Mouse (Mus musculus) heart, adult 9 months (tissue): ENCODE measurements around the gene Htr6.

Experiments
- DNase-seq, 2 experiments: peaks; one replicate each; pipeline ENCODE4 v3.0.0; 2022; ENCODE audit warnings: low spot score in 2 of 2

The Htr6 gene

DNA sequence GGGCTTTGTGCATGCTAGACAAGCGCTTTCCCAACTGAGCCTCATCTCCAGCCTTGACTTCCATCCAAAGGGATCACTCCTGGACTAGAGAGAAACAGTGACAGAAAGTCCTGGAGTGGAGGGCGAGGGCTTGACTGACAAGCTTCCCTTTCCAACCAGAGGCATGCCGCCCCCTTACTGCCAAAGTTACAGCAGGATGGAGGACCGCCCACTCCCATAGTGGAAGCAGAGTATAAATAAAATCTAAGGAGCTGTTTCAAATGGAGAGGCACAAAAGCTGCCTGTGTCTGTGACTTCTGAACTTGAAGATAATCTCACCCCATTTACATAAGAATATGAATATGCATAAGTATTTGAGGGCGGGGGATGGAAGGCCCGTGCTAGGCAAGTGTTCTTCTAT is 26.9 kb downstream of the Htr6 start:
- DNase-seq, result no peak

DNA sequence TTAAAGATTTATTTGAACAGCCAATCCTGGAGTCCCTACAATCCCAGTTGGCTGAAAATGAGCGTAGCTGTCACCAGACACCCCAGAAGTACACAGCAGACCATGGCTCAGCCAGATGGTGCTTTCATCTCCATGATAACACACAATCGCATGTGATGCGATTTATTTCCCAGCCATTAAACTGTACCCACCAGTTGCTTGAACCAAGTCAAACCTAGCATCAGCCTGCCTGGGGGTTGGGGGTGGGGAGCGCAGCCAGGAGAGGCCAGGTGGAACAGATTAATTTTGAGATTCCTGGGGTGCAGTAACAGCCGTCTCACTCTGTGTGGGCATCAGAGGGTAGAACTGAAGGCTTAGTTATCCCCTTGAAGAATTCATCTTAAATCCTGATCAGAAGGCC is 29.0 kb downstream of the Htr6 start:
- no peak for DNase-seq

DNA sequence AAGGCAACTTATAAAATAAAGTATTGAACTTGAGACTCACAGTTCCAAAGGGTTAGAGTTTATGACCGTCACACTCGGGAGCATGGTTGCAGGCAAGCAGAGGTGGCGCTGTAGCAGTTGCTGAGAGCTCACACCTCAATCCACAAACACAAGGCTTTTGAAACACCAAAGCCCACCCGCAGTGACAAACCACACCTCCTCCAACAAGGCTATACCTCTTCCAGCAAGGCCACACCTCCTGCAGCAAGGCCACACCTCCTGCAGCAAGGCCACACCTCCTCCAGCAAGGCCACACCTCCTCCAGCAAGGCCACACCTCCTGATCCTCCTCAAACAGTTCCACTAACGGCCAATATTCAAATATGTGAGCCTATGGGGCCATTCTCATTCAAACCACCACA is 30.8 kb downstream of the Htr6 start:
- DNase-seq, result no peak

DNA sequence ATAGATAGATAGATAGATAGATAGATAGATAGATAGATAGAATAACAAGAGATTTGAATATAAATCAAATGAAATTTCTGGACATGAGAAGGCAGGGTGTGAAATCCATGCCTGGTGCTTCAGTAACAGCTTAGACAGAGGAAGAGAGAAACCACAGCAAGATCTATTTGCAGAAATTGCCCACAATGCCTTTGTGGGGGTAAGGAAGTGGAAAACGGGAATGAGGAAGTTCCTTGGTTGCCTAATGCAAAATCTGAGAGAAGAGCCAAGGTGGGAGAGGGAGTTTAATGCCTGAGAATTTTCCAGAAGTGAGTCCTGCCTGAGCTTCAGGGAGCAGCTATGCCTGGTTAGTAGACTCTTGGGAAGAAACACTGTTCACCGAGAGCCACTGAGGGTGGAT is 31.8 kb downstream of the Htr6 start:
- DNase-seq, result peak in 1 of 2 experiments; percentile 38

DNA sequence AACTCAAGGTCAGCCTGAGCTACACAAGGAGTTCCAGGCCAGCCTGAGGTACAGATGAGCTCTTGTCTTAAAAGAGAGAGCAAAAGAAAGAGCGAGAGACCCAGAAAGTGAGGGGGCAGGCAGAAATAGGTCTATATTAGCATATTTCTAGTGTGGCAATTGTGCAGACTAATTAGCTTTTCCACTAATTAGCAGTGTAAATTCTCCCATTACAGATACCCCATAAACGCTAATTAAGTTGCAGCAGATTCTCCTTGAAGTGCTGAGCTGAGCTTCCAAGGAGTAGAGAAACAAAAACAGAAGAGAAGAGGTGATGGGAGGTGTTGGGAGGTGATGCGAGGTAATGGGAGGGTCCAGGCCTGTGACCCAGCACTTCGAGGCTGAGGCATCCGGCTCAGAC is 32.8 kb downstream of the Htr6 start:
- no peak for DNase-seq

DNA sequence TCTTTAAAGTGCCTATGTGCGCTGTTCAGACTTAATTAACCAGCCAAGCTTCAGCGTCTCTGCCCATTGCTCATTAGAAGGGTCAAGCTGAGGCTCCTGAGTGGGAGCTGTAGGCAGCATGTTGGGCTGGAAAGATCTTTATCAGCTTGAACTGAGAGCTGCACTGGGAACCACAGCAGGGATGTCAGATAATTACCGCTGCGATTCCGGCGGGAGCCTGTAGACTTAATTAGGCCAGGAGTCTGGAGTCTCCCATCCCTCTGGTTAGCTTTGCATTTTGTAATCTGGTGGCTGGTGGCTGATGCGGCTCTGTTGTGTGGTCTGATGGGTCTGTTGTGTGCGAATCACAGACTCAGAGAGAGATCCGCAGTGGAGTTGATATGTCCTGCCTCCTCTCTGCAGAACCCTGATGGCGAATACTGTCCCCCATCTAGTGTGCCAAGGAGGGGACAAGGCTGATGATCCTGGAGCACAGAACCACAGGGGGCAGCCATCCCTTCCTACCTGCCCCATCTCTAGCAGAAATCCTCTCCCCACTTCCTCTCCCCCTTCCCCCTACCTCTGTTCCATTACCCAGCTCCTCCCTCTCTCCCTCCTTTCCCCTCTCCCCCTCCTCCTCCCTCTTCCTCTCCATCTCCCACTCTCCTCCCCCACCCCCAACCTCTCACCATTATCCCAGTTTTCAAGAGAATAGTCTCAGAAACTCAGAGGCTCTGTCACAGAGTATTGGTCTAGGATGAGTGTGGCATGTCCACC is 35.1 kb downstream of the Htr6 start:
- DNase-seq, result no peak

DNA sequence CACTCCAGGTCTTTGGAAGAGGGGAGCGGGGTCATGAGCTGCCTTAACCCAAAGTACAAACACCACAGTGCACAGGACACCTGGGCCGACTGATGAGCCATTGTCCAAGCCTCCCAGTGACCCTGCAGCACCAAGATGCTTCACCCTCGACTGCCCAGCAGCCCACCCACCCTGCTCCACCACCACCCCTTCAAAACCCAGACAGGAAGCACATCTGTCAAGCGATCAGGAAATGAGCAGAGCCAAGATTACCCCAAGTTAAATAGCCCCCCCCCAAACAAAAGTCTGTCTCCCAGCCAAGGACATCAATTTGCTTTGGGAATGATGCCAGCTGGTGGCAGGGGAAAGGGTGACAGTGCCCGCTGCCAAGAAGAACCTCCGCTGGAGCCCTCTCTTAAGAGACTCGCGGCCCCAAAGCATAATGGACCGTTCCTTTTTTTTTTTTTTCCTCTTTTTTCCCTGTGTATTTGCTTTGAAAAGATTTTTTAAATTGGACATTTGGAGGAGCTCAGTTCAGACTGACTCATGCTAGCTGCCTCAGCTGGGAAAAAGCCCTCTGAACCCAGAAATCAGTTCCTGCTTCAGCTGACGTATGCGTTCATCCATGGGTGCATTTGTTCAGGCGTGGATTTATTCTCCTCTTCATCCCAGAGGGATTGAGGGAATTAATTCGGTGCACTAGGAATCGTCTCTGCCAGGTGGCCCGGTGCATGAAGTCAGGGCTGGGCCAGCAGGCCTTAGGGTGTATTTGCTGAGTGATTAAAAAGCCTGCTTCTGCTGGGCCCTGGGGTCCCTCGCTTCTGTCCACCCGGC is 37.4 kb downstream of the Htr6 start:
- DNase-seq, result no peak

DNA sequence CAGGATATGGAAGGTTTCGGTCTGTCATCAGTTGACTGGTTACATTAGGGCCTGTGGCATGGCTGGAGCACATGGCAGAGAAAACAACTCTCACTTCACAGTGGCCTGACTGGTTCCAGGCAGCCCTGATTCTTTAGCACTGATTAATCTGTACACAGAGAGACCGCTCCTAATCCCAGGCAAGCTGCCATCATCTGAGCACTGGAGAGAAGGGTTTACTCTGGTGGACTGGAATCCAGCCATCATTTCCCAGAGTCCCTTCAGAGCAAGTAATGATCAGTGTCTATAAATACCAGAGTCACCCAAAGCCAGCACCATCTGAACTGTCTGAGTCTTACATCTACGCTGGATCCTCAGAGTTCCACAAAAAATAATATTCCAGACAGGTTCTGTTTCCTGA is 39.6 kb downstream of the Htr6 start:
- DNase-seq, result peak; percentile 23 to 50

DNA sequence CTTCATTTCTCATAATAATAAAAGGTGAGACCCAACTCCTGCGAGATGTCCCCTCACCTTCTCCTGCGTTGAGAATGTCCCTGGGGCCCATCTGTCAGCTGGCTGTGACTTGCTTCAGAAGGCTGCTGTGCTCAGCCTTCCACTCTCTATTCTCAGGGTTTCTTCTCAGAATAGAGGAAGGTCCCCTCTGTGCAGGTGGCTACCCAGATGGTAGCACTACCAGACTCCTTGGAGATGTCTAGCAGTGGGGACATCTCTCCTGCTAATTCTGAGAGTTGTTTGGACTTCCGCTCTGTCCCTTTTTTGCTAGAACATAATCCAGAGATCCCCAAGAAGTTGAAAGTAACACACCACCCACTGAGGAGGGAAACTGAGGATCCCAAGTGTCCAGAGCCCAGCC is 40.4 kb downstream of the Htr6 start:
- DNase-seq, result no peak

DNA sequence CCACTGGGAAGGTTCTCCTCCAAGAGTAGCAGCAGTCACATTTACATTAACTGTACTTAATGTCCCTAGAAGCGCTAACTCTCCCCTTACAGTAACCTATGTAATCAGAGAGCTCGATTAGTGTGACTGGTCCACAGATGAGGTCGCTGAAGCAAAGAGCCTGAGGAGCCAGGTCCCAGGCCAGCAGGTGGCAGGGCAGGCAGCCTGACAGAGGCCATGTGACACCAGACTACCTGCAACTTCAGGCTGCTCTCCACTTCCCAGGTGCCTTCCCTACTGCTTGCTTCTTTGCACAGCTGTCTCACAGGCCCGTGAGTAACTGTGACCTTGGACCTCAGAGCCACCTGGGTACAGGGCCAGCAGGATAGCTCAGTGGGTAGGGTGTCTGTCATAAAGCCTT is 40.8 kb downstream of the Htr6 start:
- DNase-seq, result no peak

DNA sequence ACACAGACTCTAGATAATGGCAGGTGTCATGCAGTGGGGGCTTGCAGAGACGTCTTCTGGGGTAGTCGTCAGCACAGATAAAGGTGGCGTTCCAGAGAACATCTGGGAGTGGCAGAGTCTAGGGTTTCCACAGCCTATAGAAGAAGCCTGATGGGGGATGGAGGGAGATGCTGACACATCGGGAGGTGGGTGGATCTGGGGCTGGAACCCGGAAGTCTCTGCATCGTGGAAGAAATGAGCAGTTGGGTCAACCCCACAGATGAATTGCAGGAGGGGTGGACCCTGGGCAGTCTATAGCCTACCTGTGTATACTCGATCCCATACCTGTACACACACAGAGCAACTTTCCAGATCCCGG is 41.4 kb downstream of the Htr6 start:
- no peak for DNase-seq

DNA sequence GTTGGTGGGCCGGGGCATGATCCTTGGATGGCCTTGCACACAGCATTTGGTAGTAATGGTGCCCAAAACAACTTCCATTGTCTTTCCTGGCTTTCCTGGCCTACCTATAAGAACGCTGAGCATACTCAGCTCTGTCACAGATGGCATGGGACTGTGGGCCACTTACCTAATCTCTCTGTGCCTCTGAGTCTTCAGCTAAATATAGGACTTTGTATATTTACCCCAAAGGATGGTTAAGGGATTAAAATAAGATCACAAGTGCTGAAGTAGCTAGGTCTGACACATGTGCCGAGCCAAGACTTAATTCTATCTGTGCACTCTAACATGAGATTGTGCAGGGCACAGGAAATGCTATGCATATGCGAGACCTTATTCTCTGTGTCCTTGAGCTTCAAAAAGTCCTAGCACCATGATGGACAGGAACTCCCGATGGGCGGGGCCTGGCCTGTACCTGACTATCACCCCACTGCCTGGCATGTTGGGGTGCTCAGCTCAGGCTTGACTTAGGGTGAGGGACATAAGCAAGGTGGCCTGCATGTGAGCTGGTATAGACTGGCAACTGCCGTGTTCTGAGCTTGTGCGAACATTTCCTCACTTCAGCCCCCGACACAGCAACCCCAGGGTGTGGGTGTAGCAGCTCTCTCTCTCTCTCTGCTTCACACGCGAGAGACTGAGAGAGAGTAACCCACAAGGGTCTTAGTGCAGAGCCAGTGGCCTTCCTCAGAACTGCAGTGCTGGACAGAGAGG is 41.9 kb downstream of the Htr6 start:
- DNase-seq, result no peak

DNA sequence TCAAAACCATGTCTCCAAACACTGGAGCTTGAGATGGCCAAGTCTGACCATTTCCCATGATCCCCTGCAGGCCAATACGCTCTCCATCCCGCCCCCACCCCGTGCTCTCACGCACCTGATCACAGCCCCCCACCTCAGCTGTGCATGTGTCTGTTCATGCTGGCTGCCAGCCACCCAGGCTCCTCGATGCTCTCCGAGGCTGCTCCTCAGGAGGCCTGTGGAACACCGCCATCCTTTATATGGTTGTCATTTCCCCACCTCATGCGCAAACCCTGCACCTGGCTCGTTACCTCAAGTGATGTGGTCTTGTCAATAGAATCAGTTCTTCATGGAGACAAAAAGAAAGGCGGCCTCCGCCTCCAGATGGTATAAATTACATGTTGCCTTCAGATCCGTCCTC is 42.8 kb downstream of the Htr6 start:
- DNase-seq, result no peak

DNA sequence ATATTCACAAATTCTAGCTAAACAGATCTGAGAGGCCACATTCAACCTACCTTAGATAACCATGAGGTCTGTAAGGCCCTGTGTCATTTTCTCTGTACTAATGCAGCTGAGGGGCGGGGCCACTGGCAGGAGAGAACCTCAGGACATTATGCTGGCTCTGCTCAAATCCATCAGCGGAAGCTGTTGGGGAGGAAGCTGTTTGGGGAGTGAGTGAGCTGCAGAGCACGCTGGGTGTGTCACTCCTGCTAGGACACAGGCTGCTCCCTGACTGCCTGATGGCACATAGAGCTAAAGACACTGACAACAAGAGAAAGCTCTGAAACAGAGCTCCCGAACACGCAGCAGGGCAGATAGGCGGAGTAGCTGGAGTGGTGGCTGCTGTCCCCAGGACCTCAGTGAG is 44.7 kb downstream of the Htr6 start:
- peak; percentile 18 to 31 for DNase-seq

DNA sequence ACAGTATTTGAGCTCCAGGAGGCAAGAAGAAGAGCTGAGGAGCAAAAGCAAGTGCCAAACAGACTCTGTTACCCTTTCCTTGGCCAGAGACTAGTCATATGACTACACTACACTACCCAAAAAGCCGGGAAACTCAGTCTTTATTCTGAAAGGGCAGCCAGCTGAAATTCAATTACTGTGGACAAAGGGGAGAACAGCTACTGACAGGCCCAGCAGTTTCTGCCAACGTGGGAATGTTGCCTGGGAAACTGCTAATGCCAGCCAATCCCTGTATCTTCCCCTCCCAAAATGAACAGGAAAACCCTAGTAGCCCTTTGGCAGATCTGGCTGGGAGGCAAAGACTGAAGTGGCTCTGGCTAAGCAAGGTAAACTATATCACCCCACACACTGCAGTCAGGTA is 51.0 kb downstream of the Htr6 start:
- DNase-seq, result no peak

DNA sequence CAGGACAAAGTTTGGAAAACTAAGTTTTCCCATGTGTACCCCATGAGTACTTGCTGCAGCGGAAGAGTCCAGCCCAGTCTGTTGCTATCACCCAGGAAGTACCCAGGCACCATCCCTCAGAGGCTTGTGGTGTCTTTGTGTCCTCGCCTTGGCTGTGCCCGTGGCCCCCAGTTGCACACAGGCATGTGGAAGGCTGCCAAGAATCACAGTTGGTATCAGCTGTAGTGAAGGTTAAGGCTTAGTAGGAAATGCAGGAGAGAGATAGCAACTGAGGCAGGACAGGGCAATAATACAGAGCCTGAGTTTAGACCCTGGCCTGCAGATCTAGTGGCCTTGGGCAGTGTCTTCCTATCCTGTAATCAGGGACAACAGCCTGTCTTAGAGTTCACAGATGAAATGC is 55.0 kb downstream of the Htr6 start:
- DNase-seq, result no peak

DNA sequence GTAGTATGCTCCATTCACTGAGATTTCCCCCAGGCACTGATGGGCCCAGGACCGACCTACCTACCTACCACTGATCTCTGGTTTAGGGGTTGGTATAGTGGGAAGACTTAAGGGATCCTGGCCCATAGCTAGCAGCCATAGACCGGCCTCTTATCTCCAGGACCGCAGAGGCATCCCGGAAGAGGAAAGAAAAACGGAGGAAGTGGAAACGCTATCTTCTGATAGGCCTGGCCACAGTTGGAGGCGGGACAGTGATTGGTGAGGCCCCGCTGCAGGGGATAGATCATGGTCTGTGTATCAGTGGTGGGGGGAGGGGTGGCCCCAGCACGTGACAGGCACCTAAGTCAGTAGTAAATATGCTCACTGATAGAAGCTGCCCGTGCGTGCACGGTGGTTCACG is 56.0 kb downstream of the Htr6 start:
- no peak for DNase-seq

DNA sequence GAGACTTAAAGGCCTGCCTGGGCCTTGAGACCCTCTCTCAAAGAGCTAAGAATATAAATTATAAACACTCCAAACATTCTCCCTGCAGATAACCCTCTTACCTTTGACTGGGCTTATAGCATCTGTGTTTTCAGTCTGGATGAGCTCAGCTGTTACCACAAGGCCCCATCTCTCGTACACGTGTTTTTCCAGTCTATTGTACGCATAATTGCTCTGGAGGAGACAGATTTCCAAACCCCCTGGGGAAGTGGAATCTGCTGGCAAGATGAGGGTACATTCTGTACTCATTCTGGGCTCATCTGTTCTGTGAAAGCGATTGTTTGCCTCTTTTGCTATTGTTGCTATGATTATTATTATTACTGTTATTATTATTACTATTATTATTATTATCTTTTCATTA is 56.4 kb downstream of the Htr6 start:
- no peak for DNase-seq

DNA sequence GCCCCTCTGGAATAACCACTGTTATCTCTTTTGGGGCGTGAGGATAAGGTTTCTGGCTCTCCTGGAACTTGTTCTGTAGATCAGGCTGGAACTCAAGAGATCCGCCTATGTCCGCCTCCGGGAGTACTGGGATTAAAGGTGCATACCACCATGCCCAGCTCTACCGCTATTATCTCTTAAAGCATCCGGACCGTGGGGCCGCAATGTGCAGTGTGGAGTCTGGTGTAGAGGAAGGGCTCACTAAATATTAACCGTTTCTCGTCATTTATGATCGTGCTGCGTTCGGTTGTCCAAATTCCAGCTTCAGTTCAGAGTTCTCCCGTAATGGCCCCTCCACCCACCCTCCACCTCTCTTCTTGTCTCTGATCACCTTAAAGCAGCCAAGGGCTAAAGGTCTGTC is 57.0 kb downstream of the Htr6 start:
- no peak for DNase-seq

DNA sequence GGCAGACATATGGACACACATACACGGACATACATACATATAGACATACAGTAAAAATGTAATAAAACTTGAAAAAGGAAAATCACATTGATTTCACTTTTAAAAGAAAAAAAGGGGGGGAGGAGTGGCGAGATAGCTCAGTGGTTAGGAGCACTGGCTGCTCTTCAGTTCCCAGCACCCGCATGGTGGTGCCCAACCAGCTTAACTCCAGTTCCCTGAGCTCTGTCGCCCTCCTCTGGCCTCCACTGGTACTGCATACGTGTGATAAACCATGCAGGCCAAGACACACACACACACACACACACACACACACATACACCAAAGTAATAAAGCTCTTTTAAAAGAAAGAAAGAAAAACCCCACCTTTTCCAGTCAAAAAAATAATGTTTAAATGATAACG is 60.6 kb downstream of the Htr6 start:
- DNase-seq, result no peak

DNA sequence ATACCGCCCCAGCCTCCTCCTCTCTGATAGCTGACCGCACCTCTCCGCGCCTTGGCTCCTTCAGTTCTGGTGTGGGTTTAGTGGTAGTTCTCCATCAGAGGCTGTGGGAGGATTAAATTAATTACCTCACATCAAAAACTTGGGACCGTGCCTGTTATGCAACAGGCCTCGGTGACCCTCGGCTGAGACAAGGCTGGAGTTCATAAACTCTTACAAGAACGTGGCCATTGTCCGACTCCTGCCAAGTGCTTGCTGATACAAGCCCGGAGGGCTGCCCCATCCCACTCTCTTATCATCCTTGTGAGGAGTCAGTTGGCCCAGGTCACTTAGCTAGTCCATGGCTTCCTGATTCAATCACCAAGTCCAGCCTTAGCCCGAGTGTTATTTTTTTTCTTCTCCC is 62.1 kb downstream of the Htr6 start:
- peak in 1 of 2 experiments; percentile 18 for DNase-seq

DNA sequence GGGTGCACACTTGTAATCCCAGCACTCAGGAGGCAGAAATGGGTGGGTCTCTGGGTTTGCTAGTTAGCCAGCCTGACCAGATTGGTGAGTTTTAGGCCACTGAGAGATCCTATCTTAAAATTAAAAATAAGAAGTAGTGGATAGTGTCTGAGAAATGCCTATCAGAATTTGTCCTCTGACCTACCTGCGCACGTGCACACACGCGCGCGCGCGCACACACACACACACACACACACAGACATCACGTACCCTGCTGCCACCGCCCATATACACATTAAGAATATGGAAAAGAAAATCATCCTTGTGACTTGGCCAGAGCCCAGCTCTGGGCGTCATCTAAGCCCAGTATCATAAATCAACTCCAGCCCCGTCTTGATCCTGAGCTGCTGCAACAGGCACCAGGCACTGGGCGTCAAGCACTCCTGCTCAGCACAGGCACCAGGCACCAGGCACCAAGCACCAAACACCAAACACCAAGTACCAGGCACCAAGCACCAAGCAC is 64.1 kb downstream of the Htr6 start:
- DNase-seq, result no peak
